Mouse (Mus musculus): ENCODE measurements at regions not wholly inside any gene's neighbourhood (a gene's known extent, or its start where the extent isn't known, plus 50 kb on each side); places are given as distances from the start of the nearest gene placed in this dataset.
A peak's percentile ranks its signal among the peaks of the same experiment; 100 is the strongest.

DNA sequence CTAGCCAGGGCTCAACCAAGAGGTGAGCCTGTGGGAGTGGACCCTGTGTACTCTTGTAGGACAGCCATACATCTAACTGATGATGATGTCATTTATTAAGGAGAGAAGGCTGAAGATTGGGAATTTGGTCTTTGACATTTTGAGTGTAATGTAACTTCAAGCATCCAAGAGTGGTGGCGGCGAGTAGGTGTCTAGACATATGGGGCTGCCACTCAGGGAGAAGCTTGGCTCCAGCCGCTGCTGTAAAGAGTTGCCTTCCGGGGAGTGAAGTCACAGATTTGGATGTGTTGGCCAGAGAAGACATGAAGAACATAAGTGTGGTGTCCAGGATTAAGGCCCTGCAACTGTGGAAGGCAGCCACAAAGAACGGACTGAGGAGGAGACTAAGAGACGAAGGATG is 436.3 kb upstream of the 3110018I06Rik start:
- Histone ChIP-seq H3K4me3 (replicated peaks; ENCODE audit: insufficient read depth, low read depth, low read length) (no peak overlapping the region), H3K27me3 (ENCODE audit: control insufficient read depth, insufficient read depth, low read length) (no peaks in the 10 kb centered on the region; the same call in 1 of the 2 replicates), H3K4me1 (ENCODE audit: control insufficient read depth, insufficient read depth, low read length) (no peaks in the 10 kb centered on the region; the same call in 1 of the 2 replicates), H3K27ac (ENCODE audit: insufficient read depth, low read length) (no peak overlapping the region)
- TF ChIP-seq POLR2A (IDR thresholded peaks at IDR 0.05; ENCODE audit: borderline replicate concordance, insufficient read depth, low read length) = no peak
- TF ChIP-seq CTCF (IDR thresholded peaks at IDR 0.05; ENCODE audit: borderline replicate concordance, insufficient read depth, low read depth, low read length) = no peak
- 87% methylated on average over 6 of the region's 6 CpGs for WGBS
- no peak for DNase-seq

DNA sequence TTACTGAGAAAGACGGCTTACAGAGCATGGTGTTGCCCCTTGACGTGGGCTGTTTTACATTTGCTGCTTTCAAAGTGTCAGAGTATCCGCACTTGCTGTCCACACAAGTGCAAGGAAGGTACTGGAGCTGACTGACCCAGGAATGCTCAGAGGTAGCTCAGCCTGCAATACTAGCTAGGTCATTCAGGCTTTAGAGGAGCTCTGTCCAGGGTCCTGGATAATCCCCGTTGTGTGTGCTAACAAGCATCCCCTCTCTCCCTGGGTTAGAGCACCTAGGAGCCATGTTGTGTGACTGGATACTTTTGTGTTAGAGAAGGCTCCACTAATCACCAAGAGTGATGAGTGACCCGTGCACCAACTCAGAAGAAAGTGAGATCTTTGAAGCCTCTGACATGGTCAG is 431.9 kb upstream of the 3110018I06Rik start:
- 80% methylated on average over 5 of the region's 5 CpGs for WGBS
- Histone ChIP-seq H3K4me1 (ENCODE audit: control insufficient read depth, insufficient read depth, low read length) (peaks cover 5% of the 10 kb centered on the region; the same call in 1 of the 2 replicates), H3K27me3 (ENCODE audit: control insufficient read depth, insufficient read depth, low read length) (no peaks in the 10 kb centered on the region; the same call in 1 of the 2 replicates), H3K4me3 (replicated peaks; ENCODE audit: insufficient read depth, low read depth, low read length) (no peak overlapping the region), H3K27ac (ENCODE audit: insufficient read depth, low read length) (no peak overlapping the region)
- TF ChIP-seq POLR2A (IDR thresholded peaks at IDR 0.05; ENCODE audit: borderline replicate concordance, insufficient read depth, low read length) (no peak), CTCF (IDR thresholded peaks at IDR 0.05; ENCODE audit: borderline replicate concordance, insufficient read depth, low read depth, low read length) (no peak)
- DNase-seq = no peak

DNA sequence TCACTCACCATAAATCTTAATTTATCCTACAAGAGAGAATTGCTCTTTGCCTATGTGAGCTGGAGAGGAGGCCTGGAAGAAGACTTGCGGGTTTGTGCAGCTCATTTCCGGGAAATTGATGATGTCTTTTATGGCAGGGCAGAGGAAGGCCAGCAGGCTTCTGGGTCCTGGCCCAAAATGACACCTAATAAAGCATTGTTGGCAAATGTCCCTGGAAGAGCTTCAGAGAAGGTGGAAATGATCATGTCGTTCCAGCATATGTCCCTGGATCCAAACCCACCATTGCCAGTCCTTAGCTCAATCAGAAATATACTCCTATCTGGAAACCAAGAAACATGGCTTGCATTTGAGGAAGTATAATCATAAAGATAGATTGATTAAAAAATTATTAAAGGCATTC is 427.9 kb upstream of the 3110018I06Rik start:
- DNase-seq = peak; percentile 74 to 92
- TF ChIP-seq POLR2A (IDR thresholded peaks at IDR 0.05; ENCODE audit: borderline replicate concordance, insufficient read depth, low read length) = no peak
- TF ChIP-seq CTCF (IDR thresholded peaks at IDR 0.05; ENCODE audit: borderline replicate concordance, insufficient read depth, low read depth, low read length) = no peak
- Histone ChIP-seq H3K27ac (ENCODE audit: insufficient read depth, low read length) (no peak overlapping the region), H3K4me1 (ENCODE audit: control insufficient read depth, insufficient read depth, low read length) (peaks cover 5% of the 10 kb centered on the region; the same call in 1 of the 2 replicates), H3K27me3 (ENCODE audit: control insufficient read depth, insufficient read depth, low read length) (no peaks in the 10 kb centered on the region; the same call in 1 of the 2 replicates), H3K4me3 (replicated peaks; ENCODE audit: insufficient read depth, low read depth, low read length) (no peak overlapping the region)
- 11% methylated on average over 3 of the region's 3 CpGs for WGBS

DNA sequence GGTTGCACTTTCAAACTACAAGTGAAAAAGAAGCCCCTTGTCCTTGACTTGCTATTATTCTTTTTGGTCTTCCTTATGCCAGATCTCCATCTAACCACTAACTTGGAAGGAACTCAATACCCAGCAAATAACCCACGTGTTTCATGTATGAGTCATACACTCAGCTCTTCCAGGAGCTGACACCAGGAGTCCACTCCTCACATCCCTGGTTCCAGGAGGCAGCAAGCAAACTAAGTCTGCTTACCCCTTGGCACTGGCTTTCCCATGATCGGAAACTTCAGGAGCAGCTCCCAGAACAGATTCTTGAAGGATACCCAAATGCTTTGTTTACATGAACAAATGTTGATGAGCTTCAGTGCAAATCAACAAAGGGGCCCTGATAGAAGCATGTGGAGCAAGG is 421.1 kb upstream of the 3110018I06Rik start:
- WGBS = 17% methylated on average over 2 of the region's 2 CpGs
- no peak for TF ChIP-seq POLR2A (IDR thresholded peaks at IDR 0.05; ENCODE audit: borderline replicate concordance, insufficient read depth, low read length)
- no peak for TF ChIP-seq CTCF (IDR thresholded peaks at IDR 0.05; ENCODE audit: borderline replicate concordance, insufficient read depth, low read depth, low read length)
- Histone ChIP-seq H3K4me1 (ENCODE audit: control insufficient read depth, insufficient read depth, low read length) (peaks cover 3% of the 10 kb centered on the region; the same call in 1 of the 2 replicates), H3K27me3 (ENCODE audit: control insufficient read depth, insufficient read depth, low read length) (no peaks in the 10 kb centered on the region), H3K4me3 (replicated peaks; ENCODE audit: insufficient read depth, low read depth, low read length) (no peak overlapping the region), H3K27ac (ENCODE audit: insufficient read depth, low read length) (no peak overlapping the region)
- DNase-seq = peak in 1 of 2 experiments; percentile 52

DNA sequence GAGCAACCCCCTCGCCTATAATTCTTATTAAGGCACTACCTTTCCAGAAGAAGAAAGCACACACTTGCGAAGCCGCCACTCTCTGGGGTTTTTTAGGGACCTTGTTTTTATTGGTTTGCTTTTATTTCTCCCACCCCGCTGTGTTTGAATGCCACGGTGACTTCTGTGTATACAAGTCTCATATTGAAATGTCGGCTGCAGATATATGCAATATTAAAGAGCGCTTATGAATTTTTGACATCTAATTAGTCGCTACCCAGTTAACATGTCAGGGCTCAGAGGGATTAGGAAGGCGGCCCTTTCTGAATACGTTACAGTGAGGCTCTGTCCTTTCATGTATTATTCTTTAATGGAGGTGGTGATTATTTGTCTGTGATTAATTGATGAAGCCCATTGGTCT is 405.9 kb upstream of the 3110018I06Rik start:
- no peak for DNase-seq
- Histone ChIP-seq H3K4me1 (ENCODE audit: control insufficient read depth, insufficient read depth, low read length) (no peaks in the 10 kb centered on the region), H3K4me3 (replicated peaks; ENCODE audit: insufficient read depth, low read depth, low read length) (no peak overlapping the region), H3K27ac (ENCODE audit: insufficient read depth, low read length) (no peak overlapping the region), H3K27me3 (ENCODE audit: control insufficient read depth, insufficient read depth, low read length) (no peaks in the 10 kb centered on the region)
- TF ChIP-seq POLR2A (IDR thresholded peaks at IDR 0.05; ENCODE audit: borderline replicate concordance, insufficient read depth, low read length) = no peak
- TF ChIP-seq CTCF (IDR thresholded peaks at IDR 0.05; ENCODE audit: borderline replicate concordance, insufficient read depth, low read depth, low read length) = no peak
- WGBS = 70% methylated on average over 10 of the region's 10 CpGs

DNA sequence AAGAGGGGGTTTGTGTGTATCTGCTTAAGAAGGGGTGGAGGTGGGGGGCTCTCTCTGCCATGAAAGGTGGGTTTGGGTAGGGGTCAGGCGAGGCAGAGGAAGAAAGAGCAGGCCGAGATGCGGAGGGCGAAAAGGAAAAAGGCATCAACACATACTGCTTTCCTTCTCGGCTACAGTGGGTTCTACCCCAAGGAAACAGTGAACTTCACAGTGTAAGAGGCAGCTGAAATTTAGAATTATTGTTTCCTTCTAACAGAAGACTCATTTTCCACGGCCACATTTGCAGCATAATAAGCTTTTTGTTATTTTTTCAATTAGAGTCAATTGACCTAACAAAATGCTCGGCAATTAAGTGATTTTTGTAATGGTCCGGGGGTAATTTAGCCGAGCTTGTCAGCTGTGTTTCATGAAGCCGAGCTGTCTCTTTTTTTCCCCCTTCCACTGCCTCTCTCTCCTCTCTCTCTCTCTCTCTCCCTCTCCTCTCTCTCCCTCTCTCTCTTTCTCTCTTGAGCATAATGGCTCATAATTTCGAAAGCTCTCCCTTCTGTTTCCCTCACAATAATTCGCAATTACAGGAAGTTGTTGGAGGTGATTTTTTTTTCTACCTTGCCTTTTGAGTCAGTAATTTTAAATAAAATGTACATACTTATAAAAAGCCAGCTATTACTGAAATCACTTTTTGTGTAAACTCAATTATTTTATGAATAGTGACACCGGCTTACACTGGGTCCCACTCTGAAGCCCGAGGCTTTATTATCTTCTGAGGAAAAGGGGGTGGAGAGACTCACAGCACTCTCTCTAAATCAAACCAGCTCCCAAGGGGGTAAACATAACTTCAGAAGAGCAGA is 403.1 kb upstream of the 3110018I06Rik start:
- WGBS = 86% methylated on average over 14 of the region's 14 CpGs
- no peaks in the 10 kb centered on the region for H3K27me3 ChIP-seq (ENCODE audit: control insufficient read depth, insufficient read depth, low read length)
- no peak overlapping the region for H3K27ac ChIP-seq (ENCODE audit: insufficient read depth, low read length)
- DNase-seq = no peak
- H3K4me1 ChIP-seq (ENCODE audit: control insufficient read depth, insufficient read depth, low read length) = no peaks in the 10 kb centered on the region
- TF ChIP-seq CTCF (IDR thresholded peaks at IDR 0.05; ENCODE audit: borderline replicate concordance, insufficient read depth, low read depth, low read length) = no peak
- no peak for TF ChIP-seq POLR2A (IDR thresholded peaks at IDR 0.05; ENCODE audit: borderline replicate concordance, insufficient read depth, low read length)
- H3K4me3 ChIP-seq (replicated peaks; ENCODE audit: insufficient read depth, low read depth, low read length) = no peak overlapping the region

DNA sequence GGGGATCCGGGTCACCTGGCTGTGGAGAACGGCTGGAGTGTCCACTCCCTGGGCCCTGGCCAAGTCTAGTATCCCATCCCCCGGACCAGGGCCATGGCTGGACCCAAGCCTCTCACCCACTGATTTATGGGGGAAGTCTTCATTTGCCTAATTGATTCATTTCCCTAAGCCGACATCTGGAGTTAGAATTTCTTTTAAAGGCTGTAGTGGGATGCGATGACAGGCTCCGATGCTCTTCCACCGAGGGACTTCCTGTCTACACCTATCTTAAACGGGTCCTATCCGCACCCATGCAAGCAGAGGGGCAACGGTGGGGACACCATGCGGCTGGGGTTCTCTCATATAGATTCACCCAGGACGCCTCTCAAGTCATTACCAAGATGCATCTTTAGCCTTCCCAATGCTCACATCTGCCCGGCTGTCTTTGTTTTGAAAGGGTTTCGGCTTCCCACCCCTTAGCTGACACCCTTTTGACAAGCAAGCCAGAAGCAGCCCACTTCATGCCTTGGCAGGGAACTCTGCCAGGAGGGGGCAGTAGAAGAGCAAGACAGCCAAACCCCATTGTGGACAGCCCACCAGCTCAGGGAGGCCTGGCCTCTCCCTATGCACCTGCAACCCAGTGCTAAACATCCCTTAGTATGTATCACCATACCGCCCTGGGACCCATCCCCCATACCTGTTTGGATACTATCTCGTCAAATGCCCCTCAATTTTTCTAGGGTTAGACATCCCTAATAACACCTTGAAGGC is 402.4 kb upstream of the 3110018I06Rik start:
- H3K4me1 ChIP-seq (ENCODE audit: control insufficient read depth, insufficient read depth, low read length) = no peaks in the 10 kb centered on the region
- 66% methylated on average over 16 of the region's 16 CpGs for WGBS
- DNase-seq = peak in 1 of 2 experiments; percentile 27
- 0 out of 2 replicates have a peak, but pooled peaks have one; percentile 8 for TF ChIP-seq CTCF (IDR thresholded peaks at IDR 0.05; ENCODE audit: borderline replicate concordance, insufficient read depth, low read depth, low read length)
- TF ChIP-seq POLR2A (IDR thresholded peaks at IDR 0.05; ENCODE audit: borderline replicate concordance, insufficient read depth, low read length) = no peak
- H3K4me3 ChIP-seq (replicated peaks; ENCODE audit: insufficient read depth, low read depth, low read length) = no peak overlapping the region
- H3K27ac ChIP-seq (ENCODE audit: insufficient read depth, low read length) = no peak overlapping the region
- H3K27me3 ChIP-seq (ENCODE audit: control insufficient read depth, insufficient read depth, low read length) = no peaks in the 10 kb centered on the region

All from cerebellum, adult 2 months (tissue).